Mouse (Mus musculus) kidney, adult 8-10 months (tissue): Measurements from ENCODE around the gene Dcp1b.
"Not testable (repeated sequence)": the region's sequence is repeated elsewhere in the genome, so short reads cannot be mapped to it uniquely, and the experiment has no call there.

Experiments used
- DNase-seq, 2 experiments: peaks; one replicate each; pipeline ENCODE4 v3.0.0; 2022

The Dcp1b gene

GRCm38 (mm10) chr6:119196382-119197305 lies 21.6 kb downstream of the Dcp1b start, which contains the start of gene Cacna1c:
TSS of gene Cacna1c (minus strand) at chr6:119196418.
- DNase-seq: no peak

DNA sequence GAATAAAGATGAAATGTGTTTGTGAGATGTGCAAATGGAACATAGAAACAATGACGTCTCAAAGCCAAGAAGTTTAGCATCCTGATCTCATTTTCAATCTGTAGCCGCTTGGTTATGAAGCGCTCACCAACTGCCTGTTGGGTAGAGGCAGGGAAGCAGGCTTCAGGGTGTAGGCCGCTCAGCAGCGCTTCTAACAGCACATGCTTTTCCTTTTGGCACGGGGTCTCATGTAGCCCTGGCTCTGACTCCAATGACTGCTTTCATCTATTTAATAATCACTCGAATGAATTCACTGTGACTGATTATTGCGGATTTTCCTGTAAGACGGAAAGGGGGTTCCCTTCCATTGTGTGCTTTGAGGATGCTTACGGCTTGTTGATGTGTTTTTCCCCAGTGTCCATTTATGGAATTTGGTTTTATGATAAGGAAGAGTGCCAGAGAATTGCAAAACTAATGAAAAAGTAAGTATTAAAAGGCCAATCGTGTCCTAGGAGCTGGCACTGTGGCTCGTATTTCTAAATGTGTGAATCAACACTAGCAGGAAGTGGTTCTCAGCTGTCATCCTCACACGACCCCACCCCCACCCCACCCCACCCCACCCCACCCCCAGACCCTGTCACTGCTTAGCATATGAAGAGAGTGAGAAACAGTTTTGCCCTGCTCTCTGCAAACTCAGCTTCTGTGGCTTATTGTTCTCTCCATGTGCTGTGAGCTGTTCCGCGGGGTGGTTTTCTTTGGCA lies 23.7 kb downstream of the Dcp1b start:
- DNase-seq: no peak

- DNase-seq: no peak
These were observed 24.3 kb downstream of the Dcp1b start for GRCm38 (mm10) chr6:119199274-119199879.

DNA sequence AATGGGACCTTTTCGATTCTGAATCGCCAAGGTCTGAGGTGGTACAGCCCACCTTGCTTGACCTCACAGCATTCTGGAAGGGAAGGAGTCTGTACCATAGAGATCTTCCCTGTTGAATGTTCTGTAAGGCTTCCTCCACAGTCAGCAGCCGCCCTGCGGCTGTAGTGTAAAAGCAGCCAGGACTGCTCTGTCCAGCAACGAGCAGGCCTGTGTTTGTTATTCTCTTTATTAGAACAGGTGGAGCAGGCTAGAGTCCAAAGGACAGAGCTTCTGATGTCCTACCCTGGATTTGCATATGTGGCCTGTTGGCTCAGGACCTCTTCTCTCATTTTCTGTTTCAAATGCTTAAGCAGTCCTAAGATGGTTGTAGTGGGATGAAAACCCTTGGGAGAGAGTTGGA lies 25.3 kb downstream of the Dcp1b start:
- DNase-seq: no peak

DNA sequence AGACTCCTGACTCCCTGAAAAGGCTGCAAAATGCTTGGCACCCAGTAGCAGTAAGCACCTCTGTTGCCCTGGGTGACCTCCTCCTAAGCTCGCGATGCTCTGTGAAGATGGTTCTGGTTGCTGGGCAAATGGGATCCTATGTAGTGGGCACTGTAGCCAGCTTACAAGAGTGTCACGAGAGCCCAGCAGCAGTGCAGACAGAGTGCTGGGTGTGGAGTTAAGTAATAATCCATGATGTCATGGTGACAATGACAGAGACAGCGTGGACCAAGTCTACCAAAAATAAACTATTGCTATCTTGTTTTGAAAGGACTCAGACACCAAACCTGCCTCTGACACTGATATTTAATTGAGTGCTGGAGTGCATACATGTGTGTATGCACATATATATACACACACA lies 26.5 kb downstream of the Dcp1b start:
- no peak for DNase-seq

GRCm38 (mm10) chr6:119204286-119204685 lies 29.2 kb downstream of the Dcp1b start:
- DNase-seq: no peak

DNA sequence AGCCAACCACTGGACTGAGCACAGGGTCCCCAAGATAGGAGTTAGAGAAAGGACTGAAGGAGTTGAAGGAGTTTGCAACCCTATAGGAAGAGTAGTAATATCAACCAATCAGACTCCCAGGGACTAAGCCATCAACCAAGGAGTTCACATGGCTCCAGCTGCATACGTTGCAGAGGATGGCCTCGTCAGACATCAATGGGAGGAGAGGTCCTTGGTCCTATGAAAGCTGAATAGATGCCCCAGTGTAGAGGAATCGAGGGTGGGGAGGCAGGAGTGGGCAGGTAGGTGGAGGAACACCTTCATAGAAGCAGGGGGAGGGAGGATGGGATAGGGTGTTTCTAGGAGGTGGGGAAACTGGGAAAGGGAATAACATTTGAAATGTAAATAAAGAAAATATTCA lies 29.9 kb downstream of the Dcp1b start:
- DNase-seq: no peak

DNA sequence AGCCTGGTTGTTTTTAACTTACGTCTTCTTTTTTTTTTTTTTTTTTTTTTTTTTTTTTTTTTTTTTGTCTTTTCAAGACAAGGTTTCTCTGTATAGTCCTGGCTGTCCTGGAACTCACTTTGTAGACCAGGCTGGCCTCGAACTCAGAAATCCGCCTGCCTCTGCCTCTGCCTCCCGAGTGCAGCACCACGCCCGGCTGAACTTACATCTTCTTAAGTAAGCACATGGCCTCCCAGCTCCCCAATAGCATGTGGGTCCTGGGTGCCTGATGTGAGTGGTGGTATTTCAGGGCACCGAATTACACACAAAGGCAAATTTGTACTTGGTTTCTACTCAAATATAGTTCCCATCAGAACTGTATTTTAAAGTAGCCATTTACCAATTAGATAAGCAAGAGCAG lies 31.0 kb downstream of the Dcp1b start:
- DNase-seq: not testable (repeated sequence)

DNA sequence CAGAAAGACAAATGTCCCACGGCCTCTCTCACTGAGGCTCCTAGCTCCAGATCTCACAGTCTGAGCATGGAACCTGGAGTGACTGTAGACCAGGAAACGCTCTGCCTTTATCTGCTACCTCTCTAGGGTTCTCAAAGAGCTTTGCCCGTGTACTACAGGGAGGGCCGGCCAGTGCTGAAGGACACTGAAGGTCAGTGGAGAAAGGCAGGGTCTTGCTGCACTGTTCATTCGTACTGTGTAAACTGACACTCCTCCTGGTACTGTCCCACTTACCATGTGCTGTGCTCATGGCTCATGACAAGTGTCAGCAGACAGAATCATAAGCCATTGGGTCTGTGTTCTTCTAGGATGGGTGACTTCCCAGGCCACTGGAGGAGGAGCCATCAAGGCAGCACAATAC lies 38.3 kb downstream of the Dcp1b start:
- DNase-seq: no peak

DNA sequence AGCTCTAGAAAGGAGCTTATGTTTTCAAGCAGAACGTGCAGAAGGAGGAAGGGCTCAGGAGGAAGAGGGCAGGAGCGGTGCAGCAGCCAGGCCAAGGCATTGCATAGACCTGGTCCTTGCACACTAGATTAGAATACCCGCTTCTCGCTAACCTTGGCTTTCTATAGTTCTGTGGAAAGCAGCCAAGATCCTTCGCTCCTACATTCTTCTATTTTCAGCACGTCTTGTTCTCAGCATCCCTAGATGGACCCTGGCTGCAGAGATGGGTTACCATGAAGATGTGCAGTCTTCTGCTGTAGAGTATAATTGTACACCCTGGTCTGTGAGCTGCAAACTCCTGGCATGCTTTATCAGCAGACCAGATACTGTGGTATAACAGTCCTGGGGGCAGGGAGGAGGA lies 39.1 kb downstream of the Dcp1b start:
- no peak for DNase-seq

- no peak for DNase-seq
These were observed 40.1 kb downstream of the Dcp1b start for GRCm38 (mm10) chr6:119215040-119215613.

- DNase-seq: no peak
These were observed 42.6 kb downstream of the Dcp1b start for GRCm38 (mm10) chr6:119217661-119218060.

- no peak for DNase-seq
These were observed 43.5 kb downstream of the Dcp1b start for GRCm38 (mm10) chr6:119218591-119218990.

- no peak for DNase-seq
These were observed 44.3 kb downstream of the Dcp1b start for GRCm38 (mm10) chr6:119219237-119219870.

GRCm38 (mm10) chr6:119220297-119220696 lies 45.2 kb downstream of the Dcp1b start:
- DNase-seq: peak; percentile 26 to 54

DNA sequence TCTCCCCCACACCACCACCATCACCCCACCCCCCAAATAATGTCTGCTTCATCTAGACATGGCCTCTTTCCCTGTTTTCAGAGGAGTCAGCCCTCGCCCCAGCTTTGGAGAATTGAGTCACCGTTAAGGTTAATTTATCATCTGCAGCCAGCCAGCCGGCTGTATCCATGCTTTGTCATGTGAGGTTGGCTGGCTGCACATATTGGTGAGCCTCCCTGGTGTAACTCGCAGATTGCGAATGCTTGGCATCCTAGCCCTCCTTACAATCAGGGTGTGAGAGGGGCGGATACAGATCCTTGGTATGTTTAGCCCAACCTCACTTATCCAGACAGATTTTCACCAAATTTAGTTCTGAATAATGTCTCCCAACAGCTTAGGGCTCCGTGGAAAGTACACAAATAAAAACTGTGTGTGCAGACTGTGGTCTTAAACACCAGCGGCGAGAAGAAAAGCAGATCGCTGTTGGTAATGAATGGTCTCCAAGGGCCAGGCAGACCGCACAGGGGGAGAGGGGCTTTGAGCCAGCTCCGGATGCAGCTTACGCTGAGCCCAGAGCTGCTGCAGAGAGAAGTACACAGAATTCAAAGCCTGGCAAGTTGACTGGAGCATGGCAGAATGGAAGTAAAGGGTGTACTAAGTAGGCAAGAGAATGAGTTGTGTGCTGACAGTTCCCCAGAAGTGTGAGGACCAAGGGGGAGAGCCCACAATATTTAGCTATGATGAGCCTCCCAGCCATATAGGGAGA lies 49.6 kb downstream of the Dcp1b start:
- no peak for DNase-seq

DNA sequence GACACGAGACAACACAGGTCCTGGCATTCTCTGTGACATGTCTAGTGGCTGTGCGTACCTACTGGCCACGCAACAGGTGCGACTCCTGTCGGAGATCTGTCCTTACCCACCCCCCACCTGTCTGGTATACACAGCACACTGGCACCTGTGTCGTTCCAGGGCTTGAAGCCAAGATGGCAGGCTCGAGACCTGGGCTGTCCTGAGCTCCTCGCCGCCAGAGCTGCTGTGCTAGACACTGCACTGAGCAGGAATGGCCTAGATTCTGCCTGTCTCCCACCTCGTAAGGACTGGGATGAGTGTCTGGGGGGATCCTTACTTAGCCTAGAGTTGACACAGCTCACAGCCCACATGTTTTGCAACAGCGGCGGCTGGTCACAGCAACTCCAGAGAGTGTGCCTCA lies 50.2 kb downstream of the Dcp1b start:
- no peak for DNase-seq

GRCm38 (mm10) chr6:119225731-119226130 lies 50.7 kb downstream of the Dcp1b start:
- DNase-seq: no peak

DNA sequence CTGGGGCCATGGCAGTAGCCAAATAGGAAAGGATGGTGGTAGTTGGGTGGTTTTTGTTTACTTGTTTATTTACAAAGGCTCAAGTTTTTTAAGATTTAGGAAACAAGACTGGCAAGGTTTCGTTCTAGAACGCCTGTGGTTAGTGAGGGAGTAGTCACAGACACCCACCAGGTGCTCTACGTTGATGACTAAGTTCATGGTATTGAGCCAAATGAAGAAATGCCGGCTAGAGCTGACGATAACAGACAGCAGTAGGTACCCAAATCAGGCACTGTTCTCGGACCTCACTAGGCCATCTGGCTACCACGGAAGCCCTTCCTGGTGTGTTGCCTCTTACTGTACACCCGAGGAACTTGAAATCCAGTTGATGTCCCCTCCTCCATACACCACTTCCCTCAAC lies 51.9 kb downstream of the Dcp1b start:
- no peak for DNase-seq

DNA sequence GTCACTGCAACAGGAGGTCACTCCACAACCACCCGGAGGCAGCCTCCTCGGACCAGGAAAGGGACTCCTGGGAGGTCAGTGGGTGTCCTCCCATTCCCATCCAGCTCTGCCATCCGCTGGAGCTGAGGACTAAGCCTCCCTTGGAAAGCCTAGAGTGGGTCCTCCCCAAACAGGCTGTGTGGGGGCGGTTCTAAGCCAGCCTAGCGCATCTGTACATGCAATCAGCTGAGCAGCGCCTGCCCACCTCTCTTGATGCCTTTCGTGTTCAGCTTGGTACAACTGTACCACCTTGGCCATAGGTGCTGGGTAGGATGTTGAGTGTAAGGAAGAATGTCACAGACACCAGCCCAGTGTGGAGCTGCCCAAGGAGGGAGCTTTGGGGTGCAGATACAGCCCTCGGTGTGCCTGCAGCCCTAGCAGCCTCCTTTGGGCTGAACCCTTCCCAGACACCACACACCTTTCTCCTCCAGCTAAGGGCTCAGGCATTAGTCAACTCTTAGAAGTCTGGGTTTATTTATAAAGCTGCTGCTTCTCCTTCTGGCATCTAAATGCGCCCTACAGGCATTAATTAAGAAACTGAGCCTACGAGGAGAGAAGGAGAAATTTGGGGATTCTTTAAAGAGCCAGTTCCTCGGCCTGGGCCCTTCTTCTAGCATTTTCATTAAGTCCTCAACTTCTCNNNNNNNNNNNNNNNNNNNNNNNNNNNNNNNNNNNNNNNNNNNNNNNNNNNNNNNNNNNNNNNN lies 54.0 kb downstream of the Dcp1b start:
- no peak for DNase-seq

DNA sequence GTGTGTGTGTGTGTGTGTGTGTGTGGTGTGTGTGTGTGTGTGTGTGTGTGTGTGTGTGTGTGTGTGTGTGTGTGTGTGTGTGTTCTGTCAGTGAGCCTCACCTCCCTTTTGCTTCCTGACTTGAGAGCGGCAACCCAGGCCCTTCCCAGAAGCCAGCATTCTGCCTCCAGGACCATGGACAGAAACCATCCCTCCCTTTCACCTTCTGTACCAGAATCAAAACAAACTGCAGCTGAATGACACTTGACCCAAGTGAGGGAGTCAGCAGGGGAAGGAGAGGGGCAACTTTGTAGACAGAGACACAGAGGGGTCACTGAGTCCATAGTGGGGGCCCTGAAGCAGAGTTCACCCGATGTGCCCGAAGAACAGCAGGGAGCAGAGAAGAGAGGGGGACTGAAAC lies 58.0 kb downstream of the Dcp1b start:
- no peak for DNase-seq
